Mouse (Mus musculus): Measurements from ENCODE around the gene Rcbtb2. TPM values are rescaled to one million over a fixed set of nuclear protein-coding genes. Genes with fewer than 3 reads are reported as not detected.

Rcbtb2 gene
- polyA plus RNA-seq, 1 experiment from 2014 or later = 64.0 TPM

GRCm38 (mm10) chr14:73163363-73163998 is 40.6 kb downstream of the Rcbtb2 start:
- H3K9me3 ChIP-seq (ENCODE audit: control insufficient read depth, low read length) = no peaks in the 10 kb centered on the region
- H3K4me3 ChIP-seq (replicated peaks; ENCODE audit: low read length) = no peak overlapping the region
- H3K4me2 ChIP-seq (replicated peaks) = no peak overlapping the region
- H3K36me3 ChIP-seq (replicated peaks; ENCODE audit: control insufficient read depth, insufficient read depth) = peaks cover 76% of the 10 kb centered on the region
- H3K4me1 ChIP-seq (replicated peaks; ENCODE audit: control insufficient read depth, insufficient read depth, low read length) = no peaks in the 10 kb centered on the region
- H3K9ac ChIP-seq = no peak overlapping the region
- ATAC-seq (ENCODE audit: low FRiP score) = no peak
- no peaks in the 10 kb centered on the region for H3K27me3 ChIP-seq (ENCODE audit: control insufficient read depth, insufficient read depth, low read length)
- DNase-seq (ENCODE audit: low spot score) = no peak
- H3K27ac ChIP-seq = no peak overlapping the region
- 93% methylated on average over 10 of the region's 10 CpGs for WGBS

GRCm38 (mm10) chr14:73165136-73165535 is 42.3 kb downstream of the Rcbtb2 start:
- H3K27ac ChIP-seq = no peak overlapping the region
- H3K27me3 ChIP-seq (ENCODE audit: control insufficient read depth, insufficient read depth, low read length) = no peaks in the 10 kb centered on the region
- no peak overlapping the region for H3K9ac ChIP-seq
- no peak for DNase-seq (ENCODE audit: low spot score)
- peaks cover 73% of the 10 kb centered on the region for H3K36me3 ChIP-seq (replicated peaks; ENCODE audit: control insufficient read depth, insufficient read depth)
- no peak for ATAC-seq (ENCODE audit: low FRiP score)
- H3K9me3 ChIP-seq (ENCODE audit: control insufficient read depth, low read length) = no peaks in the 10 kb centered on the region
- H3K4me1 ChIP-seq (replicated peaks; ENCODE audit: control insufficient read depth, insufficient read depth, low read length) = no peaks in the 10 kb centered on the region
- 96% methylated on average over 6 of the region's 6 CpGs for WGBS
- H3K4me3 ChIP-seq (replicated peaks; ENCODE audit: low read length) = no peak overlapping the region
- H3K4me2 ChIP-seq (replicated peaks) = no peak overlapping the region

- H3K36me3 ChIP-seq (replicated peaks; ENCODE audit: control insufficient read depth, insufficient read depth) = peaks cover 74% of the 10 kb centered on the region
- no peak overlapping the region for H3K27ac ChIP-seq
- H3K9ac ChIP-seq = no peak overlapping the region
- no peak overlapping the region for H3K4me3 ChIP-seq (replicated peaks; ENCODE audit: low read length)
- H3K9me3 ChIP-seq (ENCODE audit: control insufficient read depth, low read length) = no peaks in the 10 kb centered on the region
- 95% methylated on average over 6 of the region's 6 CpGs for WGBS
- no peak for ATAC-seq (ENCODE audit: low FRiP score)
- H3K4me2 ChIP-seq (replicated peaks) = no peak overlapping the region
- no peaks in the 10 kb centered on the region for H3K4me1 ChIP-seq (replicated peaks; ENCODE audit: control insufficient read depth, insufficient read depth, low read length)
- DNase-seq (ENCODE audit: low spot score) = no peak
- H3K27me3 ChIP-seq (ENCODE audit: control insufficient read depth, insufficient read depth, low read length) = no peaks in the 10 kb centered on the region
These were observed 45.8 kb downstream of the Rcbtb2 start for GRCm38 (mm10) chr14:73168605-73169004.

- DNase-seq (ENCODE audit: low spot score) (no peak), ATAC-seq (ENCODE audit: low FRiP score) (no peak)
- H3K9me3 ChIP-seq (ENCODE audit: control insufficient read depth, low read length) = no peaks in the 10 kb centered on the region
- no peaks in the 10 kb centered on the region for H3K27me3 ChIP-seq (ENCODE audit: control insufficient read depth, insufficient read depth, low read length)
- H3K4me1 ChIP-seq (replicated peaks; ENCODE audit: control insufficient read depth, insufficient read depth, low read length) = 0 out of 2 replicates have a peak, but pooled peaks cover 5% of the 10 kb centered on the region
- no peak overlapping the region for H3K27ac ChIP-seq
- H3K36me3 ChIP-seq (replicated peaks; ENCODE audit: control insufficient read depth, insufficient read depth) = peaks cover 74% of the 10 kb centered on the region
- H3K4me2 ChIP-seq (replicated peaks) = no peak overlapping the region
- H3K9ac ChIP-seq = no peak overlapping the region
- 91% methylated on average over 13 of the region's 13 CpGs for WGBS
- no peak overlapping the region for H3K4me3 ChIP-seq (replicated peaks; ENCODE audit: low read length)
These were observed 47.3 kb downstream of the Rcbtb2 start for GRCm38 (mm10) chr14:73169926-73170844.

GRCm38 (mm10) chr14:73172196-73173011 is 49.6 kb downstream of the Rcbtb2 start:
- DNase-seq (ENCODE audit: low spot score) (no peak), ATAC-seq (ENCODE audit: low FRiP score) (no peak; the same call in 1 of the 2 replicates)
- 0 out of 2 replicates have a peak, but pooled peaks cover 5% of the 10 kb centered on the region for H3K4me1 ChIP-seq (replicated peaks; ENCODE audit: control insufficient read depth, insufficient read depth, low read length)

GRCm38 (mm10) chr14:73173662-73174061 is 50.8 kb downstream of the Rcbtb2 start:
- H3K4me1 ChIP-seq (replicated peaks; ENCODE audit: control insufficient read depth, insufficient read depth, low read length) = 0 out of 2 replicates have a peak, but pooled peaks cover 5% of the 10 kb centered on the region
- no peak overlapping the region for H3K27ac ChIP-seq
- no peak overlapping the region for H3K4me2 ChIP-seq (replicated peaks)
- H3K27me3 ChIP-seq (ENCODE audit: control insufficient read depth, insufficient read depth, low read length) = no peaks in the 10 kb centered on the region
- WGBS = 91% methylated on average over 11 of the region's 11 CpGs
- peaks cover 74% of the 10 kb centered on the region for H3K36me3 ChIP-seq (replicated peaks; ENCODE audit: control insufficient read depth, insufficient read depth)
- ATAC-seq (ENCODE audit: low FRiP score) (no peak), DNase-seq (ENCODE audit: low spot score) (no peak)
- no peaks in the 10 kb centered on the region for H3K9me3 ChIP-seq (ENCODE audit: control insufficient read depth, low read length)
- H3K4me3 ChIP-seq (replicated peaks; ENCODE audit: low read length) = no peak overlapping the region
- H3K9ac ChIP-seq = no peak overlapping the region

More at GRCm38 (mm10) chr14:73172196-73173011, 49.6 kb downstream of the Rcbtb2 start:
- 83% methylated on average over 12 of the region's 12 CpGs for whole genome bisulfite sequencing
- no peak overlapping the region for H3K27ac ChIP-seq
- H3K36me3 ChIP-seq (replicated peaks; ENCODE audit: control insufficient read depth, insufficient read depth) = peaks cover 74% of the 10 kb centered on the region
- no peak overlapping the region for H3K4me3 ChIP-seq (replicated peaks; ENCODE audit: low read length)
- no peaks in the 10 kb centered on the region for H3K27me3 ChIP-seq (ENCODE audit: control insufficient read depth, insufficient read depth, low read length)
- H3K4me2 ChIP-seq (replicated peaks) = no peak overlapping the region
- H3K9me3 ChIP-seq (ENCODE audit: control insufficient read depth, low read length) = no peaks in the 10 kb centered on the region
- no peak overlapping the region for H3K9ac ChIP-seq

- H3K27me3 ChIP-seq (ENCODE audit: control insufficient read depth, insufficient read depth, low read length) = no peaks in the 10 kb centered on the region
- DNase-seq (ENCODE audit: low spot score) = no peak
- WGBS = 81% methylated on average over 7 of the region's 7 CpGs
- peaks cover 80% of the 10 kb centered on the region for H3K36me3 ChIP-seq (replicated peaks; ENCODE audit: control insufficient read depth, insufficient read depth)
- H3K9ac ChIP-seq = no peak overlapping the region
- H3K27ac ChIP-seq = no peak overlapping the region; the same call in 1 of the 2 replicates
- no peak overlapping the region for H3K4me3 ChIP-seq (replicated peaks; ENCODE audit: low read length)
- ATAC-seq (ENCODE audit: low FRiP score) = no peak
- no peak overlapping the region for H3K4me2 ChIP-seq (replicated peaks)
- H3K4me1 ChIP-seq (replicated peaks; ENCODE audit: control insufficient read depth, insufficient read depth, low read length) = 0 out of 2 replicates have a peak, but pooled peaks cover 5% of the 10 kb centered on the region
- H3K9me3 ChIP-seq (ENCODE audit: control insufficient read depth, low read length) = no peaks in the 10 kb centered on the region
These were observed 51.5 kb downstream of the Rcbtb2 start for GRCm38 (mm10) chr14:73174091-73174995.

- Histone ChIP-seq H3K9ac (no peak overlapping the region), H3K4me1 (replicated peaks; ENCODE audit: control insufficient read depth, insufficient read depth, low read length) (0 out of 2 replicates have a peak, but pooled peaks cover 5% of the 10 kb centered on the region), H3K27me3 (ENCODE audit: control insufficient read depth, insufficient read depth, low read length) (no peaks in the 10 kb centered on the region), H3K9me3 (ENCODE audit: control insufficient read depth, low read length) (no peaks in the 10 kb centered on the region), H3K4me2 (replicated peaks) (no peak overlapping the region), H3K4me3 (replicated peaks; ENCODE audit: low read length) (no peak overlapping the region), H3K27ac (no peak overlapping the region; the same call in 1 of the 2 replicates), H3K36me3 (replicated peaks; ENCODE audit: control insufficient read depth, insufficient read depth) (peaks cover 85% of the 10 kb centered on the region)
- 85% methylated on average over 1 of the region's 1 CpGs for WGBS
- DNase-seq (ENCODE audit: low spot score) (no peak), ATAC-seq (ENCODE audit: low FRiP score) (no peak)
These were observed 52.2 kb downstream of the Rcbtb2 start for GRCm38 (mm10) chr14:73175031-73175430.

Measured in hindbrain, embryonic 14.5 days (tissue).